Mouse (Mus musculus) stomach, embryonic 16.5 days (tissue): ENCODE results near the gene Dpy30. TPM values are rescaled to one million over a fixed set of nuclear protein-coding genes. Genes with fewer than 3 reads are reported as not detected.

Source experiments
- ATAC-seq: fragments of 200-750 bp; cut with Nextera tagmentation; 2 replicates; pipeline ENCODE4 v1.8.0; 2017; ENCODE audit warnings: moderate number of reproducible peaks, moderate TSS enrichment; ENCODE audit not compliant: insufficient read depth, low FRiP score
- H3K27ac ChIP-seq: fragments of 300-500 bp; sonication (generic); 2 replicates; pipeline ENCODE4 v1.5.1; 2014; ENCODE audit warnings: low read length
- H3K27me3 ChIP-seq: fragments of 300-500 bp; sonication (generic); 2 replicates; pipeline ENCODE4 v1.6.1; 2014; ENCODE audit warnings: low read length, control low read depth, mixed read lengths; ENCODE audit not compliant: control insufficient read depth, insufficient read depth
- H3K36me3 ChIP-seq: fragments of 300-500 bp; sonication (generic); 2 replicates; pipeline ENCODE4 v1.6.1; 2014; ENCODE audit warnings: low read length; ENCODE audit not compliant: control insufficient read depth, insufficient read depth
- H3K4me1 ChIP-seq: fragments of 300-500 bp; sonication (generic); 2 replicates; pipeline ENCODE4 v1.6.1; 2014; ENCODE audit warnings: low read length, control low read depth, mixed read lengths; ENCODE audit not compliant: control insufficient read depth, insufficient read depth
- H3K4me2 ChIP-seq: fragments of 300-500 bp; sonication (generic); 2 replicates; pipeline ENCODE4 v1.6.1; 2014; ENCODE audit warnings: low read depth, low read length, mixed read lengths
- H3K4me3 ChIP-seq: fragments of 300-500 bp; sonication (generic); replicated peaks from 2 replicates; pipeline ENCODE4 v1.5.1; 2014; ENCODE audit warnings: mild to moderate bottlenecking, low read length
- H3K9ac ChIP-seq: fragments of 300-500 bp; sonication (generic); 2 replicates; pipeline ENCODE4 v1.6.1; 2014; ENCODE audit warnings: low read length
- H3K9me3 ChIP-seq: fragments of 300-500 bp; sonication (generic); replicated peaks from 2 replicates; pipeline ENCODE4 v1.6.1; 2016; ENCODE audit warnings: low read length, control low read depth; ENCODE audit not compliant: control insufficient read depth
- WGBS: fragments of 180-500 bp; shearing (Covaris S2); extraction: QIAGEN DNeasy Blood & Tissue Kit; methylation state at CpG from one replicate; pipeline ENCODE4 v1.1.7; 2014; 5-methylcytosine and 5-hydroxymethylcytosine counted together
- polyA plus RNA-seq: library from polyadenylated mRNA; unstranded; fragments of >200 nt; fragmentation: Nextera tagmentation; extraction: Ambion mirVana; gene quantifications from 2 replicates; pipeline ENCODE4 v1.2.1, GENCODE M21; 2015

Dpy30 gene
- polyA plus RNA-seq, 1 experiment from 2014 or later, result 212 TPM

GRCm38 (mm10) chr17:74286140-74286730 is 37.5 kb downstream of the Dpy30 start:
- Histone ChIP-seq H3K4me2 (no peak overlapping the region), H3K36me3 (no peaks in the 10 kb centered on the region; the same call in 1 of the 2 replicates), H3K27me3 (no peaks in the 10 kb centered on the region), H3K4me1 (peaks cover 11% of the 10 kb centered on the region), H3K9me3 (no peaks in the 10 kb centered on the region), H3K27ac (peak overlapping the region; percentile 84), H3K9ac (no peak overlapping the region), H3K4me3 (no peak overlapping the region)
- 76% methylated on average over 4 of the region's 4 CpGs for WGBS
- ATAC-seq, result peak; percentile 27; the same call in 1 of the 2 replicates

GRCm38 (mm10) chr17:74285730-74286129 is 38.0 kb downstream of the Dpy30 start:
- Histone ChIP-seq H3K27me3 (no peaks in the 10 kb centered on the region), H3K4me3 (no peak overlapping the region), H3K36me3 (no peaks in the 10 kb centered on the region; the same call in 1 of the 2 replicates), H3K9me3 (no peaks in the 10 kb centered on the region), H3K27ac (peak overlapping the region; percentile 84), H3K9ac (no peak overlapping the region), H3K4me1 (peaks cover 6% of the 10 kb centered on the region), H3K4me2 (no peak overlapping the region)
- WGBS, result 60% methylated on average over 2 of the region's 2 CpGs
- peak; percentile 59; the same call in 1 of the 2 replicates for ATAC-seq

GRCm38 (mm10) chr17:74284397-74285115 is 39.2 kb downstream of the Dpy30 start:
- no peaks in the 10 kb centered on the region for H3K9me3 ChIP-seq
- ATAC-seq, result no peak
- H3K27me3 ChIP-seq, result no peaks in the 10 kb centered on the region
- H3K9ac ChIP-seq, result no peak overlapping the region
- 85% methylated on average over 2 of the region's 2 CpGs for WGBS
- no peaks in the 10 kb centered on the region; the same call in 1 of the 2 replicates for H3K36me3 ChIP-seq
- H3K4me2 ChIP-seq, result no peak overlapping the region
- peak overlapping the region; percentile 13; the same call in 1 of the 2 replicates for H3K27ac ChIP-seq
- no peak overlapping the region for H3K4me3 ChIP-seq
- peaks cover 5% of the 10 kb centered on the region for H3K4me1 ChIP-seq

- Histone ChIP-seq H3K4me2 (no peak overlapping the region), H3K4me1 (no peaks in the 10 kb centered on the region; the same call in 1 of the 2 replicates), H3K4me3 (no peak overlapping the region), H3K27me3 (no peaks in the 10 kb centered on the region), H3K27ac (no peak overlapping the region), H3K36me3 (no peaks in the 10 kb centered on the region), H3K9ac (no peak overlapping the region), H3K9me3 (no peaks in the 10 kb centered on the region)
- WGBS, result 88% methylated on average over 3 of the region's 3 CpGs
- ATAC-seq, result no peak
These were observed 41.7 kb downstream of the Dpy30 start for GRCm38 (mm10) chr17:74282024-74282423.

- H3K4me3 ChIP-seq, result no peak overlapping the region
- no peaks in the 10 kb centered on the region for H3K9me3 ChIP-seq
- H3K27ac ChIP-seq, result peak overlapping the region; percentile 56; the same call in 1 of the 2 replicates
- no peak overlapping the region for H3K4me2 ChIP-seq
- no peaks in the 10 kb centered on the region for H3K27me3 ChIP-seq
- ATAC-seq, result peak; percentile 40; the same call in 1 of the 2 replicates
- 91% methylated on average over 8 of the region's 8 CpGs for WGBS
- H3K36me3 ChIP-seq, result no peaks in the 10 kb centered on the region
- H3K9ac ChIP-seq, result no peak overlapping the region
- no peaks in the 10 kb centered on the region for H3K4me1 ChIP-seq
These were observed 44.5 kb downstream of the Dpy30 start for GRCm38 (mm10) chr17:74278966-74279869.

- Histone ChIP-seq H3K27me3 (no peaks in the 10 kb centered on the region), H3K9ac (no peak overlapping the region), H3K36me3 (no peaks in the 10 kb centered on the region), H3K4me1 (no peaks in the 10 kb centered on the region), H3K4me3 (no peak overlapping the region), H3K9me3 (no peaks in the 10 kb centered on the region), H3K27ac (no peak overlapping the region), H3K4me2 (no peak overlapping the region)
- ATAC-seq, result no peak
- 66% methylated on average over 3 of the region's 3 CpGs for WGBS
These were observed 49.3 kb downstream of the Dpy30 start for GRCm38 (mm10) chr17:74274471-74274870.

GRCm38 (mm10) chr17:74272683-74273205 is 51.0 kb downstream of the Dpy30 start:
- Histone ChIP-seq H3K4me3 (no peak overlapping the region), H3K36me3 (no peaks in the 10 kb centered on the region), H3K4me2 (no peak overlapping the region), H3K27me3 (no peaks in the 10 kb centered on the region), H3K4me1 (no peaks in the 10 kb centered on the region), H3K27ac (no peak overlapping the region), H3K9me3 (no peaks in the 10 kb centered on the region), H3K9ac (no peak overlapping the region)
- ATAC-seq, result peak; percentile 21; the same call in 1 of the 2 replicates
- WGBS, result 77% methylated on average over 16 of the region's 16 CpGs

GRCm38 (mm10) chr17:74271541-74272268 is 52.0 kb downstream of the Dpy30 start:
- WGBS, result 89% methylated on average over 3 of the region's 3 CpGs
- no peaks in the 10 kb centered on the region for H3K9me3 ChIP-seq
- no peak overlapping the region for H3K27ac ChIP-seq
- H3K4me3 ChIP-seq, result no peak overlapping the region
- H3K9ac ChIP-seq, result no peak overlapping the region
- ATAC-seq, result peak; percentile 33; the same call in 1 of the 2 replicates
- H3K4me1 ChIP-seq, result no peaks in the 10 kb centered on the region
- no peak overlapping the region for H3K4me2 ChIP-seq
- H3K27me3 ChIP-seq, result no peaks in the 10 kb centered on the region
- H3K36me3 ChIP-seq, result no peaks in the 10 kb centered on the region
